Mouse (Mus musculus): ENCODE results near the gene Tceal5.

Gene Tceal5

GRCm38 (mm10) chrX:136203664-136204066 is at the start of gene Tceal5:
Gene Tceal5, minus strand, starts transcription at chrX:136203876.
- no peak for DNase-seq

- no peak for DNase-seq
These were observed 48.5 kb upstream of the Tceal5 start for GRCm38 (mm10) chrX:136252023-136252729.

GRCm38 (mm10) chrX:136249671-136250070 is 46.0 kb upstream of the Tceal5 start:
- DNase-seq = no peak

GRCm38 (mm10) chrX:136248811-136249210 is 45.1 kb upstream of the Tceal5 start:
- DNase-seq = no peak

- peak; percentile 18 to 27 for DNase-seq
These were observed 41.9 kb upstream of the Tceal5 start for GRCm38 (mm10) chrX:136245521-136246071.

- peak; percentile 46 to 57 for DNase-seq
These were observed 41.0 kb upstream of the Tceal5 start, which contains the start of gene Tceal9 for GRCm38 (mm10) chrX:136244574-136245229. Gene Tceal9, plus strand, starts transcription at chrX:136245079.

- no peak for DNase-seq
These were observed 39.5 kb upstream of the Tceal5 start for GRCm38 (mm10) chrX:136243181-136243580.

GRCm38 (mm10) chrX:136238118-136238517 is 34.4 kb upstream of the Tceal5 start:
- DNase-seq = peak in 1 of 2 experiments; percentile 17

- DNase-seq = no peak
These were observed 24.1 kb upstream of the Tceal5 start for GRCm38 (mm10) chrX:136227768-136228167.

GRCm38 (mm10) chrX:136223714-136224113 is 20.0 kb upstream of the Tceal5 start:
- no peak for DNase-seq

- DNase-seq = no peak
These were observed 12.6 kb upstream of the Tceal5 start for GRCm38 (mm10) chrX:136216303-136216702.

- peak in 1 of 2 experiments; percentile 13 for DNase-seq
These were observed 11.3 kb upstream of the Tceal5 start, which contains the start of the genes Tceal7 and Bex1 for GRCm38 (mm10) chrX:136214729-136215677. Gene Tceal7, plus strand, starts transcription at chrX:136214779. Gene Bex1, minus strand, starts transcription at chrX:136215513.

GRCm38 (mm10) chrX:136213396-136213795 is 9.7 kb upstream of the Tceal5 start:
- no peak for DNase-seq

GRCm38 (mm10) chrX:136204406-136204805 is 730 bp upstream of the Tceal5 start:
- no peak for DNase-seq

GRCm38 (mm10) chrX:136203257-136203656 is 419 bp downstream of the Tceal5 start:
- no peak for DNase-seq

GRCm38 (mm10) chrX:136196873-136197272 is 6.8 kb downstream of the Tceal5 start:
- peak; percentile 41 to 43 for DNase-seq

- DNase-seq = no peak
These were observed 8.3 kb downstream of the Tceal5 start for GRCm38 (mm10) chrX:136195193-136195944.

GRCm38 (mm10) chrX:136183107-136183506 is 20.6 kb downstream of the Tceal5 start:
- DNase-seq = no peak

- peak; percentile 11 to 52 for DNase-seq
These were observed 22.7 kb downstream of the Tceal5 start for GRCm38 (mm10) chrX:136180897-136181553.

GRCm38 (mm10) chrX:136172786-136173185 is 30.9 kb downstream of the Tceal5 start:
- DNase-seq = no peak

GRCm38 (mm10) chrX:136172118-136172551 is 31.5 kb downstream of the Tceal5 start, which contains the start of gene Tceal8:
Gene Tceal8, minus strand, starts transcription at chrX:136172342.
- peak; percentile 2 to 20 for DNase-seq
